8 mouse cellular contexts compared by ENCODE assay signal in genomic region chrX:111463565-111464093, GRCm38 (mm10).
A peak's percentile ranks its signal among the peaks of the same experiment; 100 is the strongest.
DNase-seq lines count a peak whose midpoint lies in the region; ATAC-seq and TF ChIP-seq lines count a peak whose summit lies in the region.

No protein-coding gene starts in this region.

- TF ChIP-seq POLR2A in lung, adult 2 months (IDR thresholded peaks at IDR 0.05; ENCODE audit: borderline replicate concordance, extremely low read depth, low read depth, low read length) = no peak

- ATAC-seq in forebrain, embryonic 12.5 days (ENCODE audit: low FRiP score) = 0 out of 2 replicates have a peak, but pooled peaks have one; percentile 5
- no peak; the same call in 1 of the 2 replicates for ATAC-seq in intestine, embryonic 15.5 days
- peak; percentile 34 for ATAC-seq in neural tube, embryonic 12.5 days (ENCODE audit: low FRiP score, low read depth)

- H3K27me3 ChIP-seq in forebrain, embryonic 12.5 days = no peaks in the 10 kb centered on the region
- no peaks in the 10 kb centered on the region for H3K27me3 ChIP-seq in intestine, embryonic 15.5 days (replicated peaks)
- H3K27me3 ChIP-seq in neural tube, embryonic 12.5 days (replicated peaks) = no peaks in the 10 kb centered on the region

- H3K27ac ChIP-seq in forebrain, embryonic 12.5 days = peak overlapping the region; percentile 80; the same call in 1 of the 2 replicates
- no peak overlapping the region for H3K27ac ChIP-seq in intestine, embryonic 15.5 days
- no peak overlapping the region for H3K27ac ChIP-seq in neural tube, embryonic 12.5 days

- peak overlapping the region; percentile 49 for H3K4me2 ChIP-seq in forebrain, embryonic 12.5 days
- peak overlapping the region; percentile 59 for H3K4me2 ChIP-seq in intestine, embryonic 15.5 days (replicated peaks)
- peak overlapping the region; percentile 60 for H3K4me2 ChIP-seq in neural tube, embryonic 12.5 days (replicated peaks)

- TF ChIP-seq CTCF in lung, adult 2 months (IDR thresholded peaks at IDR 0.05; ENCODE audit: insufficient read depth, low read length) = no peak

- no peaks in the 10 kb centered on the region for H3K36me3 ChIP-seq in forebrain, embryonic 12.5 days (replicated peaks)
- no peaks in the 10 kb centered on the region for H3K36me3 ChIP-seq in intestine, embryonic 15.5 days
- H3K36me3 ChIP-seq in neural tube, embryonic 12.5 days = no peaks in the 10 kb centered on the region

- no peaks in the 10 kb centered on the region for H3K9me3 ChIP-seq in forebrain, embryonic 12.5 days
- no peaks in the 10 kb centered on the region for H3K9me3 ChIP-seq in intestine, embryonic 15.5 days
- no peaks in the 10 kb centered on the region for H3K9me3 ChIP-seq in neural tube, embryonic 12.5 days

- DNase-seq in lung, adult 2 months = peak; percentile 11
- no peak for DNase-seq in lung, adult 18-20 months
- no peak for DNase-seq in embryo, embryonic 10 days (ENCODE audit: low spot score)
- DNase-seq in natural killer cell, adult 2 months (ENCODE audit: low spot score in 2 of 2) = no peak
- DNase-seq in cerebellum, adult 8-10 months = no peak

- H3K9ac ChIP-seq in forebrain, embryonic 12.5 days = 0 out of 2 replicates have a peak overlapping the region, but pooled peaks have one; percentile 69
- H3K9ac ChIP-seq in intestine, embryonic 15.5 days = no peak overlapping the region
- peak overlapping the region; percentile 71 for H3K9ac ChIP-seq in neural tube, embryonic 12.5 days

- WGBS in lung, adult 2 months = 32% methylated on average over 12 of the region's 12 CpGs
- WGBS in forebrain, embryonic 12.5 days = 34% methylated on average over 12 of the region's 12 CpGs
- 20% methylated on average over 12 of the region's 12 CpGs for WGBS in intestine, embryonic 15.5 days
- 24% methylated on average over 12 of the region's 12 CpGs for WGBS in neural tube, embryonic 12.5 days

- no peaks in the 10 kb centered on the region for H3K4me1 ChIP-seq in lung, adult 2 months (ENCODE audit: control insufficient read depth, insufficient read depth, low read length)
- H3K4me1 ChIP-seq in forebrain, embryonic 12.5 days = 0 out of 2 replicates have a peak, but pooled peaks cover 3% of the 10 kb centered on the region
- no peaks in the 10 kb centered on the region for H3K4me1 ChIP-seq in intestine, embryonic 15.5 days (replicated peaks)
- H3K4me1 ChIP-seq in neural tube, embryonic 12.5 days = no peaks in the 10 kb centered on the region

- peak overlapping the region; percentile 49 for H3K4me3 ChIP-seq in lung, adult 2 months (replicated peaks; ENCODE audit: extremely low read depth, low read depth, low read length)
- peak overlapping the region; percentile 58 for H3K4me3 ChIP-seq in forebrain, embryonic 12.5 days (replicated peaks)
- H3K4me3 ChIP-seq in intestine, embryonic 15.5 days (replicated peaks) = peak overlapping the region; percentile 57
- H3K4me3 ChIP-seq in neural tube, embryonic 12.5 days = peak overlapping the region; percentile 60
